Mouse (Mus musculus): ENCODE measurements around the gene Gm10488. TPM values are rescaled to one million over a fixed set of nuclear protein-coding genes. Genes with fewer than 3 reads are reported as not detected.
"Not testable (repeated sequence)": the region's sequence is repeated elsewhere in the genome, so short reads cannot be mapped to it uniquely, and the experiment has no call there.

Gm10488 gene
- total RNA-seq (2021), result not detected

GRCm38 (mm10) chrX:29976014-29976413 is at the start of gene Gm10488:
Gene Gm10488, plus strand, starts transcription at chrX:29976314.
- DNase-seq (ENCODE audit: low spot score in 2 of 2); intact Hi-C loops (cut with DNase I): not testable (repeated sequence)

Small RNA genes lying within 50 kb of the gene (microRNA-seq; reads per million reads assigned to microRNA genes)
- 0 reads per million in 2 experiments for gene Gm44298

Measured in left cerebral cortex, postnatal 25 days (tissue).